Mouse (Mus musculus) limb, embryonic 10.5 days (tissue): ENCODE results near the gene Dhx30. TPM values are rescaled to one million over a fixed set of nuclear protein-coding genes. Genes with fewer than 3 reads are reported as not detected.
"Not testable (repeated sequence)": the region's sequence is repeated elsewhere in the genome, so short reads cannot be mapped to it uniquely, and the experiment has no call there.

Experiments
- DNase-seq: peaks from one replicate; pipeline ENCODE4 v3.0.0-alpha.2; 2017; ENCODE audit warnings: low spot score
- H3K27ac ChIP-seq: fragments of 300-500 bp; sonication (generic); 2 replicates; pipeline ENCODE4 v1.5.1; 2016; ENCODE audit warnings: mild to moderate bottlenecking
- H3K27me3 ChIP-seq: fragments of 300-500 bp; sonication (generic); 2 replicates; pipeline ENCODE4 v1.6.1; 2016; ENCODE audit warnings: low read depth, mild to moderate bottlenecking; ENCODE audit not compliant: poor library complexity, severe bottlenecking
- H3K36me3 ChIP-seq: fragments of 300-500 bp; sonication (generic); 2 replicates; pipeline ENCODE4 v1.6.1; 2016; ENCODE audit warnings: mild to moderate bottlenecking, moderate library complexity
- H3K4me1 ChIP-seq: fragments of 300-500 bp; sonication (generic); 2 replicates; pipeline ENCODE4 v1.6.1; 2016
- H3K4me3 ChIP-seq: fragments of 300-500 bp; sonication (generic); 2 replicates; pipeline ENCODE4 v1.5.1; 2016; ENCODE audit warnings: mild to moderate bottlenecking, moderate library complexity
- H3K9me3 ChIP-seq: fragments of 300-500 bp; sonication (generic); replicated peaks from 2 replicates; pipeline ENCODE4 v1.6.1; 2016; ENCODE audit warnings: mild to moderate bottlenecking
- WGBS: fragments of 180-500 bp; shearing (Covaris S2); methylation state at CpG from one replicate; pipeline ENCODE4 v1.1.7; 2016; 5-methylcytosine and 5-hydroxymethylcytosine counted together
- polyA plus RNA-seq: library from polyadenylated mRNA; unstranded; fragments of >200 nt; fragmentation: Nextera tagmentation; extraction: Ambion mirVana; gene quantifications from 2 replicates; pipeline ENCODE4 v1.2.1, GENCODE M21; 2016

Dhx30 gene
- polyA plus RNA-seq, 1 experiment from 2014 or later, result 219 TPM

- Histone ChIP-seq H3K4me3 (no peak overlapping the region), H3K27me3 (no peaks in the 10 kb centered on the region), H3K36me3 (peaks cover 98% of the 10 kb centered on the region), H3K4me1 (no peaks in the 10 kb centered on the region), H3K9me3 (no peaks in the 10 kb centered on the region), H3K27ac (no peak overlapping the region)
- DNase-seq, result no peak
- 95% methylated on average over 25 of the region's 25 CpGs for WGBS
Observed at GRCm38 (mm10) chr9:110084201-110084964, 33.2 kb downstream of the Dhx30 start.

GRCm38 (mm10) chr9:110081066-110081465 is 36.6 kb downstream of the Dhx30 start:
- Histone ChIP-seq H3K4me3 (no peak overlapping the region), H3K27ac (no peak overlapping the region), H3K36me3 (peaks cover 82% of the 10 kb centered on the region), H3K9me3 (no peaks in the 10 kb centered on the region), H3K4me1 (no peaks in the 10 kb centered on the region), H3K27me3 (no peaks in the 10 kb centered on the region)
- DNase-seq, result no peak
- WGBS, result 73% methylated on average over 3 of the region's 3 CpGs

- not testable (repeated sequence) for H3K4me1 ChIP-seq, DNase-seq, H3K9me3 ChIP-seq, H3K27ac ChIP-seq, H3K4me3 ChIP-seq, H3K27me3 ChIP-seq
- 78% methylated on average over 7 of the region's 7 CpGs for WGBS
- peaks cover 59% of the 10 kb centered on the region for H3K36me3 ChIP-seq
Observed at GRCm38 (mm10) chr9:110076468-110076867, 41.2 kb downstream of the Dhx30 start.

- WGBS, result 11% methylated on average over 1 of the region's 1 CpGs
- Histone ChIP-seq H3K36me3 (peaks cover 62% of the 10 kb centered on the region), H3K4me3 (no peak overlapping the region), H3K4me1 (no peaks in the 10 kb centered on the region), H3K27me3 (no peaks in the 10 kb centered on the region), H3K9me3 (no peaks in the 10 kb centered on the region), H3K27ac (no peak overlapping the region)
- peak; percentile 79 for DNase-seq
Observed at GRCm38 (mm10) chr9:110071843-110072242, 45.8 kb downstream of the Dhx30 start.

GRCm38 (mm10) chr9:110071011-110071410 is 46.6 kb downstream of the Dhx30 start:
- Histone ChIP-seq H3K4me1 (no peaks in the 10 kb centered on the region), H3K36me3 (peaks cover 65% of the 10 kb centered on the region), H3K9me3 (no peaks in the 10 kb centered on the region), H3K4me3 (no peak overlapping the region), H3K27ac (no peak overlapping the region), H3K27me3 (no peaks in the 10 kb centered on the region)
- WGBS, result 92% methylated on average over 4 of the region's 4 CpGs
- DNase-seq, result no peak

GRCm38 (mm10) chr9:110070358-110070757 is 47.3 kb downstream of the Dhx30 start:
- 83% methylated on average over 9 of the region's 9 CpGs for WGBS
- no peak overlapping the region for H3K27ac ChIP-seq
- no peak for DNase-seq
- no peaks in the 10 kb centered on the region for H3K27me3 ChIP-seq
- no peaks in the 10 kb centered on the region for H3K4me1 ChIP-seq
- H3K9me3 ChIP-seq, result no peaks in the 10 kb centered on the region
- H3K36me3 ChIP-seq, result peaks cover 65% of the 10 kb centered on the region
- no peak overlapping the region for H3K4me3 ChIP-seq

- 89% methylated on average over 6 of the region's 6 CpGs for WGBS
- no peak overlapping the region for H3K4me3 ChIP-seq
- peaks cover 60% of the 10 kb centered on the region for H3K36me3 ChIP-seq
- no peaks in the 10 kb centered on the region for H3K27me3 ChIP-seq
- no peak overlapping the region for H3K27ac ChIP-seq
- no peaks in the 10 kb centered on the region for H3K9me3 ChIP-seq
- no peaks in the 10 kb centered on the region for H3K4me1 ChIP-seq
- DNase-seq, result no peak
Observed at GRCm38 (mm10) chr9:110068745-110069144, 48.9 kb downstream of the Dhx30 start.

- H3K9me3 ChIP-seq, result no peaks in the 10 kb centered on the region
- no peaks in the 10 kb centered on the region for H3K4me1 ChIP-seq
- DNase-seq, result no peak
- no peaks in the 10 kb centered on the region for H3K27me3 ChIP-seq
- H3K36me3 ChIP-seq, result peaks cover 39% of the 10 kb centered on the region
- no peak overlapping the region for H3K4me3 ChIP-seq
- no peak overlapping the region for H3K27ac ChIP-seq
Observed at GRCm38 (mm10) chr9:110064641-110065040, 53.0 kb downstream of the Dhx30 start.

GRCm38 (mm10) chr9:110062861-110063260 is 54.8 kb downstream of the Dhx30 start:
- no peaks in the 10 kb centered on the region for H3K27me3 ChIP-seq
- DNase-seq, result no peak
- H3K36me3 ChIP-seq, result peaks cover 21% of the 10 kb centered on the region
- no peaks in the 10 kb centered on the region for H3K9me3 ChIP-seq
- H3K4me1 ChIP-seq, result no peaks in the 10 kb centered on the region
- no peak overlapping the region for H3K27ac ChIP-seq
- WGBS, result 90% methylated on average over 6 of the region's 6 CpGs
- H3K4me3 ChIP-seq, result no peak overlapping the region

GRCm38 (mm10) chr9:110062405-110062804 is 55.2 kb downstream of the Dhx30 start:
- WGBS, result 90% methylated on average over 7 of the region's 7 CpGs

GRCm38 (mm10) chr9:110060761-110061160 is 56.9 kb downstream of the Dhx30 start:
- Histone ChIP-seq H3K36me3 (peaks cover 9% of the 10 kb centered on the region), H3K27ac (no peak overlapping the region), H3K4me3 (no peak overlapping the region), H3K27me3 (no peaks in the 10 kb centered on the region), H3K9me3 (no peaks in the 10 kb centered on the region), H3K4me1 (no peaks in the 10 kb centered on the region)
- WGBS, result 89% methylated on average over 2 of the region's 2 CpGs
- no peak for DNase-seq

More at GRCm38 (mm10) chr9:110062405-110062804, 55.2 kb downstream of the Dhx30 start:
- H3K27ac ChIP-seq, result no peak overlapping the region
- no peaks in the 10 kb centered on the region for H3K9me3 ChIP-seq
- DNase-seq, result no peak
- no peaks in the 10 kb centered on the region for H3K4me1 ChIP-seq
- H3K36me3 ChIP-seq, result peaks cover 16% of the 10 kb centered on the region
- no peak overlapping the region for H3K4me3 ChIP-seq
- H3K27me3 ChIP-seq, result no peaks in the 10 kb centered on the region

- H3K4me1 ChIP-seq, result peaks cover 16% of the 10 kb centered on the region; the same call in 1 of the 2 replicates
- no peaks in the 10 kb centered on the region for H3K27me3 ChIP-seq
- 89% methylated on average over 1 of the region's 1 CpGs for WGBS
- no peak overlapping the region for H3K4me3 ChIP-seq
- no peaks in the 10 kb centered on the region for H3K9me3 ChIP-seq
- no peak overlapping the region for H3K27ac ChIP-seq
- DNase-seq, result no peak
- peaks cover 5% of the 10 kb centered on the region; the same call in 1 of the 2 replicates for H3K36me3 ChIP-seq
Observed at GRCm38 (mm10) chr9:110057200-110057599, 60.4 kb downstream of the Dhx30 start.

- Histone ChIP-seq H3K9me3 (no peaks in the 10 kb centered on the region), H3K4me3 (no peak overlapping the region), H3K27me3 (no peaks in the 10 kb centered on the region), H3K36me3 (peaks cover 5% of the 10 kb centered on the region; the same call in 1 of the 2 replicates), H3K27ac (no peak overlapping the region), H3K4me1 (peaks cover 17% of the 10 kb centered on the region; the same call in 1 of the 2 replicates)
- DNase-seq, result no peak
- 81% methylated on average over 3 of the region's 3 CpGs for WGBS
Observed at GRCm38 (mm10) chr9:110054781-110055180, 62.8 kb downstream of the Dhx30 start.

GRCm38 (mm10) chr9:110054080-110054421 is 63.6 kb downstream of the Dhx30 start:
- Histone ChIP-seq H3K4me1 (peaks cover 17% of the 10 kb centered on the region; the same call in 1 of the 2 replicates), H3K27me3 (no peaks in the 10 kb centered on the region), H3K9me3 (no peaks in the 10 kb centered on the region), H3K36me3 (peaks cover 5% of the 10 kb centered on the region; the same call in 1 of the 2 replicates), H3K27ac (no peak overlapping the region), H3K4me3 (no peak overlapping the region)
- 88% methylated on average over 2 of the region's 2 CpGs for WGBS
- DNase-seq, result no peak
